Mouse (Mus musculus) heart, embryonic 15.5 days (tissue): Measurements from ENCODE around the gene Fam71f1. TPM values are rescaled to one million over a fixed set of nuclear protein-coding genes. Genes with fewer than 3 reads are reported as not detected.
A peak's percentile ranks its signal among the peaks of the same experiment; 100 is the strongest.
"Not testable (repeated sequence)": the region's sequence is repeated elsewhere in the genome, so short reads cannot be mapped to it uniquely, and the experiment has no call there.

Source experiments
- ATAC-seq: fragments of 200-750 bp; cut with Nextera tagmentation; replicated peaks from 2 replicates; pipeline ENCODE4 v1.8.0; 2017; ENCODE audit warnings: low read depth, moderate TSS enrichment; ENCODE audit not compliant: insufficient number of reproducible peaks, insufficient read depth, low FRiP score
- H3K27ac ChIP-seq: fragments of 300-500 bp; sonication (generic); 2 replicates; pipeline ENCODE4 v1.5.1; 2015; ENCODE audit warnings: mild to moderate bottlenecking, inconsistent platforms
- H3K27me3 ChIP-seq: fragments of 300-500 bp; sonication (generic); 2 replicates; pipeline ENCODE4 v1.6.1; 2015; ENCODE audit warnings: inconsistent platforms
- H3K36me3 ChIP-seq: fragments of 300-500 bp; sonication (generic); 2 replicates; pipeline ENCODE4 v1.6.1; 2015; ENCODE audit warnings: mild to moderate bottlenecking, inconsistent platforms
- H3K4me1 ChIP-seq: fragments of 300-500 bp; sonication (generic); replicated peaks from 2 replicates; pipeline ENCODE4 v1.6.1; 2015; ENCODE audit warnings: inconsistent platforms
- H3K4me2 ChIP-seq: fragments of 300-500 bp; sonication (generic); 2 replicates; pipeline ENCODE4 v1.6.1; 2015; ENCODE audit warnings: inconsistent platforms, mild to moderate bottlenecking, moderate library complexity
- H3K4me3 ChIP-seq: fragments of 300-500 bp; sonication (generic); 2 replicates; pipeline ENCODE4 v1.5.1; 2015; ENCODE audit warnings: mild to moderate bottlenecking, inconsistent platforms
- H3K9ac ChIP-seq: fragments of 300-500 bp; sonication (generic); 2 replicates; pipeline ENCODE4 v1.6.1; 2015; ENCODE audit warnings: mild to moderate bottlenecking, inconsistent platforms
- H3K9me3 ChIP-seq: fragments of 300-500 bp; sonication (generic); replicated peaks from 2 replicates; pipeline ENCODE4 v1.6.1; 2016; ENCODE audit warnings: inconsistent platforms
- WGBS: fragments of 180-500 bp; shearing (Covaris S2); methylation state at CpG from one replicate; pipeline ENCODE4 v1.1.7; 2015; ENCODE audit warnings: mixed read lengths; 5-methylcytosine and 5-hydroxymethylcytosine counted together
- polyA plus RNA-seq: library from polyadenylated mRNA; unstranded; fragments of >200 nt; fragmentation: Nextera tagmentation; extraction: Ambion mirVana; gene quantifications from 2 replicates; pipeline ENCODE4 v1.2.1, GENCODE M21; 2015

Gene Fam71f1
- polyA plus RNA-seq, 1 experiment from 2014 or later, result 0.08 TPM

DNA sequence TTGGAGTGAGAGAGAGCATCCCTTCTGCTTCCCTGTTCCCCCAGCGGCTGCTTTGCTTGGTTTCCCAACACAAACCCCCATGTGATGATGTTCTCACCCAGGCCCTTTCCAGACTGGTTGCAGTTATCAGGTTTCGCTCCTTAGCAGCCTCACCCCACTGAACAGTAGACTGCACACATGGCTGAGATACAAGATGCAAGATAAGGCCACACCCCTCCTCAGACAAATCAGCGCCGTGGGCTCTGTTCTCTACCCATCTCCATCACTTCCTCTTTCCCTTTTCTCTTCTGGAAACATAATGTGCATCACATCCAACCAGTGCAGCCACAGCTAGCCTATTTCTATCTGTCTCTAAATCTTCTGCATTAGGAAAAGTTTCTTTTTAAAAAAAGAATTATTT, 10.6 kb downstream of the Fam71f1 start:
- ATAC-seq, result no peak
- H3K9ac ChIP-seq, result no peak overlapping the region
- H3K4me3 ChIP-seq, result no peak overlapping the region
- H3K36me3 ChIP-seq, result no peaks in the 10 kb centered on the region
- no peaks in the 10 kb centered on the region for H3K27me3 ChIP-seq
- WGBS, result 40% methylated on average over 4 of the region's 4 CpGs
- no peak overlapping the region for H3K4me2 ChIP-seq
- no peaks in the 10 kb centered on the region for H3K9me3 ChIP-seq
- no peak overlapping the region for H3K27ac ChIP-seq
- H3K4me1 ChIP-seq, result no peaks in the 10 kb centered on the region

DNA sequence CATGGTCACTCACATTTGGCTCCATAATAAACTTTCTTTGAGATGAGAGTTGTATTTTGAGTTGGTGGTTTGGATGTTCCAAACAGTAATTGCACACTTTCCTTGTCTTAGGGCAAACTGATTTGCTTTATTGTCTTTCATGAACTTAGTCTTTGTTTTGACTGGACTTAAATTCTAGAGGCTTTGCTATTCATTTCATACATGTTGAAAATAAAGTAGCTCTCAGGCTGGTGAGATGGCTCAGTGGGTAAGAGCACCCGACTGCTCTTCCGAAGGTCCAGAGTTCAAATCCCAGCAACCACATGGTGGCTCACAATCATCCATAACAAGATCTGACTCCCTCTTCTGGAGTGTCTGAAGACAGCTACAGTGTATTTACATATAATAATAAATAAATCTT, 27.6 kb downstream of the Fam71f1 start:
- H3K9ac ChIP-seq, H3K36me3 ChIP-seq, H3K4me3 ChIP-seq, H3K27me3 ChIP-seq, H3K27ac ChIP-seq, H3K4me2 ChIP-seq, ATAC-seq, H3K9me3 ChIP-seq: not testable (repeated sequence)
- H3K4me1 ChIP-seq, result peaks cover 24% of the 10 kb centered on the region
- 97% methylated on average over 2 of the region's 2 CpGs for WGBS

DNA sequence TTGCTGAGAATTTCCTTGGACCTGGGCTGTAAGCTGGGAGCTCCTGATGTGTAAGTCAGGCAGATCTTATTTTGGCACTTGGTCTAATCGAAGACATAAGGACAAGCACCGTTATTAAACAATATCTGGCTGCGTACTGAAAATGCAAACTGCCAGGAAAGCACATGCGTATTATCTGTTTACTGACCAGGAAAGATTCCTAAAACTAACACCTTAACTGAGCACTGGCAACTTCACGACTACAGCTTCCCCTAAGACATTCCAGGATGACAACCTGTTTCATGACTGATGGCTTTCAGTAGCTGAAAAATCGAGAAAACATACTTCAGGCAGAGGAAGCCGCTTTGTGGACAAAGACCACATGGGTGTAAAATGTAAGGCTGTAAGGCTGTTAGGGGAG, 28.2 kb downstream of the Fam71f1 start:
- Histone ChIP-seq H3K9ac (peak overlapping the region; percentile 64), H3K9me3 (no peaks in the 10 kb centered on the region), H3K27ac (peak overlapping the region; percentile 96), H3K36me3 (no peaks in the 10 kb centered on the region), H3K4me1 (peaks cover 30% of the 10 kb centered on the region), H3K4me3 (peak overlapping the region; percentile 95), H3K4me2 (peak overlapping the region; percentile 74), H3K27me3 (no peaks in the 10 kb centered on the region)
- WGBS, result 33% methylated on average over 7 of the region's 7 CpGs
- no peak for ATAC-seq

DNA sequence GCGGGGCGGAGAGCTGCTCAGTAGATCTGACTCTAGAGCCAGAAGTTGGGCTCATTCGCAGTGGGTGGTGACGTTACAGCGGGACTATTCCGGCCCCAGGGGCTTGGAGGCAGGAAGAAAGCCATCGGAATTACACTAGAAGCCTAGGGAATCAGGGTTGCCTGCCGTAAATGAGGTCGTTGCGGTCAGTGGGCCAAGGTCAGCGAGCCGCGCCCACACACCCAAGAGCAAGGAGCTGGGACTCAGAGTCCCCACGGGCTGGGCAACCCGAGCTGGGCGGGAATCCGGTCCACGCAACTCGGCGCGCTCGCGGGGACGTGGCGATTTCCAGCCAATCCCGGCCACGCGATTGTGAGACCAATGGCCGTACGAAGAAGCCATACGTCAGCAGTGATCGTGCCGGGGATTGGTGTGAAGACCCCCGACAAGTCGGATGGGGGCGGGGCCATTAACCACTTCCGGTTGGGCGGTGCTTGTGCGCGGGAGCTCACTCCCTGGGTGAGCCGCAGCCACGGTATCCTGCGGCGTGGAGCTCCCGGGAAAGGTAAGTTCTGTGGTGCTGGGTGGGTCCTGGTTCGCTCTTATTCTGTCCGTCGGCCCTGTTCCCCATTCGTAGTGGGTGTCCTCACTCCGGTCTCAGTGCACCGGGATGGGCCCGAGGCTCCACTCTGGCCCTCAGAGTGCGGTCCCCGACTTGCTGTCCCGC, 28.9 kb downstream of the Fam71f1 start, which contains the start of gene Calu:
Gene Calu (plus strand): TSS at position 405 of the 706 bp plus-strand sequence.
- H3K4me3 ChIP-seq, result peak within 1 kb of the TSS; percentile 95
- H3K27me3 ChIP-seq, result no peaks in the 10 kb centered on the region
- H3K4me2 ChIP-seq, result peak within 1 kb of the TSS; percentile 74
- peak; percentile 99 for ATAC-seq
- H3K9ac ChIP-seq, result peak within 1 kb of the TSS; percentile 94
- no peaks in the 10 kb centered on the region for H3K9me3 ChIP-seq
- under 1% methylated on average over 55 of the region's 55 CpGs for WGBS
- H3K4me1 ChIP-seq, result peaks cover 35% of the 10 kb centered on the region
- no peaks in the 10 kb centered on the region for H3K36me3 ChIP-seq
- H3K27ac ChIP-seq, result peak within 1 kb of the TSS; percentile 96

DNA sequence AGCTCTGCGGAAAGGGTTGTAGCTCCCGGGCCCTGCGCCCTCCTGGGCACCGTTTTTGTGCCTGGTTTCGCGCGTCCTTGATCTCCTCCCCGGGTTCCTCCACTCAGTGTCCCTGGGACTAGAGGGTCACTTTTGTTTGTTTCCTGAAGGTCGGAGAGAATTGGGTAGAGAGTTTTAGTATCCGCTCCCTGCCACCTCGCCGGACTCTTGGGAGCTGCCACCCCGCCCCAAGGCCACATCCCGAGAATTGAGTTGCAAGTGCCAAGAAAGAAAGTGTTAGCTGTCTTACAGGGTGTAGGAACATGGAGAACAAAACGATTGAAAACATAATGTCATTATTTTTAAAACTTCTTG, 29.4 kb downstream of the Fam71f1 start:
- ATAC-seq, result peak; percentile 7
- Histone ChIP-seq H3K9ac (peak overlapping the region; percentile 94), H3K4me2 (peak overlapping the region; percentile 68), H3K27ac (peak overlapping the region; percentile 96), H3K4me3 (peak overlapping the region; percentile 95), H3K9me3 (no peaks in the 10 kb centered on the region), H3K4me1 (peaks cover 41% of the 10 kb centered on the region), H3K27me3 (no peaks in the 10 kb centered on the region), H3K36me3 (no peaks in the 10 kb centered on the region)
- under 1% methylated on average over 15 of the region's 15 CpGs for WGBS

GRCm38 (mm10) chr6:29351613-29352012, 32.7 kb downstream of the Fam71f1 start:
- Histone ChIP-seq H3K9ac (no peak overlapping the region), H3K4me3 (no peak overlapping the region), H3K36me3 (peaks cover 7% of the 10 kb centered on the region; the same call in 1 of the 2 replicates), H3K27ac (no peak overlapping the region; the same call in 1 of the 2 replicates), H3K4me2 (no peak overlapping the region), H3K4me1 (peaks cover 53% of the 10 kb centered on the region), H3K9me3 (no peaks in the 10 kb centered on the region), H3K27me3 (no peaks in the 10 kb centered on the region)
- ATAC-seq, result no peak

DNA sequence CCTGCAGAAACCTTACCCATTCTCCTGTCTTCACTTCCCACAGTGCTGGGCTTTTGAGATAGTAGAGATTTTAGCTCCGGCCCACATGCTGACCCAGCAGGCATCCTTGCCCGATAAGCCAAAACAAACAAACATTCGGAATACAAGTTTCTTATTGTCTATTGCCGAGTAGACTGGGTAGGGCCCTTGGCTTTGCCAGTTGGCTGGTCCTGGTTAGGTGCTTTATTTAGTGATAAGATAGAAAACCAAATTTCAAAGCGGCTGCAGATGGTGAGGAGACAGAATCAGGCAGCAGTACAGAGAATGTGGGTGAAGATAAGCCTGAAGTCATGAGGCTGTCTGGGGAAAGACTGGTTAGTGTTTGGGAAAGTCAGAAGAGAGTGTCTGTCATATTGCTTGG, 33.9 kb downstream of the Fam71f1 start:
- Histone ChIP-seq H3K4me3 (no peak overlapping the region), H3K36me3 (peaks cover 17% of the 10 kb centered on the region), H3K27ac (peak overlapping the region; percentile 59), H3K9ac (no peak overlapping the region), H3K4me2 (peak overlapping the region; percentile 42), H3K27me3 (no peaks in the 10 kb centered on the region), H3K4me1 (peaks cover 48% of the 10 kb centered on the region), H3K9me3 (no peaks in the 10 kb centered on the region)
- WGBS, result 15% methylated on average over 5 of the region's 5 CpGs
- ATAC-seq, result no peak

- 79% methylated on average over 3 of the region's 3 CpGs for WGBS
- H3K27me3 ChIP-seq, result no peaks in the 10 kb centered on the region
- no peak for ATAC-seq
- no peak overlapping the region for H3K4me3 ChIP-seq
- H3K4me2 ChIP-seq, result no peak overlapping the region
- peaks cover 26% of the 10 kb centered on the region for H3K36me3 ChIP-seq
- H3K9ac ChIP-seq, result no peak overlapping the region
- no peaks in the 10 kb centered on the region for H3K9me3 ChIP-seq
- peak overlapping the region; percentile 84 for H3K27ac ChIP-seq
- H3K4me1 ChIP-seq, result peaks cover 35% of the 10 kb centered on the region
These were observed 40.4 kb downstream of the Fam71f1 start for GRCm38 (mm10) chr6:29359386-29359785.

GRCm38 (mm10) chr6:29360211-29360610, 41.3 kb downstream of the Fam71f1 start:
- ATAC-seq, result peak; percentile 64
- peak overlapping the region; percentile 84 for H3K27ac ChIP-seq
- H3K4me3 ChIP-seq, result no peak overlapping the region
- peaks cover 26% of the 10 kb centered on the region for H3K36me3 ChIP-seq
- H3K27me3 ChIP-seq, result no peaks in the 10 kb centered on the region
- H3K4me1 ChIP-seq, result peaks cover 32% of the 10 kb centered on the region
- WGBS, result 34% methylated on average over 6 of the region's 6 CpGs
- H3K9me3 ChIP-seq, result no peaks in the 10 kb centered on the region
- H3K9ac ChIP-seq, result 0 out of 2 replicates have a peak overlapping the region, but pooled peaks have one; percentile 7
- peak overlapping the region; percentile 26 for H3K4me2 ChIP-seq

GRCm38 (mm10) chr6:29362246-29363128, 43.5 kb downstream of the Fam71f1 start:
- no peaks in the 10 kb centered on the region for H3K27me3 ChIP-seq
- H3K27ac ChIP-seq, result peak overlapping the region; percentile 28
- H3K4me1 ChIP-seq, result peaks cover 26% of the 10 kb centered on the region
- H3K4me3 ChIP-seq, result no peak overlapping the region
- no peaks in the 10 kb centered on the region for H3K9me3 ChIP-seq
- H3K9ac ChIP-seq, result no peak overlapping the region
- no peak for ATAC-seq
- peaks cover 32% of the 10 kb centered on the region for H3K36me3 ChIP-seq
- WGBS, result 53% methylated on average over 7 of the region's 7 CpGs
- no peak overlapping the region for H3K4me2 ChIP-seq

DNA sequence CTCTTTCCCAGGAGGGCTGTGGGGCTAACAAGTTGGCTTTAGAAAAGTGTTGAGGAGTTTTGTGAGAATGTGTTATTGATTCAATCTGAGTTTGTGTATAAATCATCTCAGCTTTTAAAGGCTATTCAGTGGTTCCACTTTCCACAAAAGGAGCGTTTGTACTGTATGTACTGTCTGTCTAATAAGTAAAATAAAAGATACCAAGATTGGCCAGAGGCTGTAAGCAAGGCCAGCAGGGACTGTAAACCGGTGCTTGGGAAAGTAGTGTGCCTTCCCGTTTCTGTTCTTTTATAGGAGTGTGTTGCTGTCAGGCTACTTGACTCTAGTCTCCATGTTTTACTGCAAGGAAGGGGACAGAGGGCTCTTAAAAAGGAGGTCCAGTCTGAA, 44.2 kb downstream of the Fam71f1 start:
- 77% methylated on average over 3 of the region's 3 CpGs for WGBS
- H3K36me3 ChIP-seq, result peaks cover 34% of the 10 kb centered on the region
- H3K9ac ChIP-seq, result no peak overlapping the region
- peaks cover 26% of the 10 kb centered on the region for H3K4me1 ChIP-seq
- no peak for ATAC-seq
- peak overlapping the region; percentile 28 for H3K27ac ChIP-seq
- no peaks in the 10 kb centered on the region for H3K9me3 ChIP-seq
- H3K27me3 ChIP-seq, result no peaks in the 10 kb centered on the region
- H3K4me3 ChIP-seq, result no peak overlapping the region
- H3K4me2 ChIP-seq, result no peak overlapping the region
